Mouse (Mus musculus) ovary, adult 2 months (tissue): ENCODE results near the gene Pcdh7. TPM values are rescaled to one million over a fixed set of nuclear protein-coding genes. Genes with fewer than 3 reads are reported as not detected.

Source experiments
- polyA plus RNA-seq: library from polyadenylated mRNA; depleted of rRNA; stranded (reverse); fragments of >200 nt; gene quantifications from 2 replicates; pipeline ENCODE4 v1.2.3, GENCODE M21; 2012; rRNA removed

The Pcdh7 gene
- 29.1 and 31.4 TPM in 2 replicates for polyA plus RNA-seq

GRCm38 (mm10) chr5:57717906-57718875, at the start of gene Pcdh7:
Pcdh7 (plus strand) TSS chr5:57717967.

